Mouse (Mus musculus) hindbrain, embryonic 14.5 days (tissue): ENCODE data around the gene Ell2. TPM values are rescaled to one million over a fixed set of nuclear protein-coding genes. Genes with fewer than 3 reads are reported as not detected.
"Not testable (repeated sequence)": the region's sequence is repeated elsewhere in the genome, so short reads cannot be mapped to it uniquely, and the experiment has no call there.

ENCODE experiments used
- ATAC-seq: fragments of 200-750 bp; cut with Nextera tagmentation; 2 replicates; pipeline ENCODE4 v1.8.0; 2017; ENCODE audit warnings: moderate number of reproducible peaks, mild to moderate bottlenecking, moderate TSS enrichment, moderate library complexity; ENCODE audit not compliant: low FRiP score
- DNase-seq: peaks from one replicate; pipeline ENCODE4 v3.0.0-alpha.2; 2015; ENCODE audit warnings: low spot score
- H3K27ac ChIP-seq: fragments of 300-500 bp; sonication (generic); 2 replicates; pipeline ENCODE4 v1.5.1; 2014; ENCODE audit warnings: mild to moderate bottlenecking, moderate library complexity
- H3K27me3 ChIP-seq: fragments of 300-500 bp; sonication (generic); 2 replicates; pipeline ENCODE4 v1.6.1; 2014; ENCODE audit warnings: mild to moderate bottlenecking, low read length, mixed read lengths; ENCODE audit not compliant: control insufficient read depth, insufficient read depth
- H3K36me3 ChIP-seq: fragments of 300-500 bp; sonication (generic); replicated peaks from 2 replicates; pipeline ENCODE4 v1.6.1; 2014; ENCODE audit not compliant: control insufficient read depth, insufficient read depth
- H3K4me1 ChIP-seq: fragments of 300-500 bp; sonication (generic); replicated peaks from 2 replicates; pipeline ENCODE4 v1.6.1; 2014; ENCODE audit warnings: antibody characterized with exemption, low read length, mixed read lengths; ENCODE audit not compliant: control insufficient read depth, insufficient read depth
- H3K4me2 ChIP-seq: fragments of 300-500 bp; sonication (generic); replicated peaks from 2 replicates; pipeline ENCODE4 v1.6.1; 2014; ENCODE audit warnings: mild to moderate bottlenecking, moderate library complexity
- H3K4me3 ChIP-seq: fragments of 300-500 bp; sonication (generic); replicated peaks from 2 replicates; pipeline ENCODE4 v1.5.1; 2014; ENCODE audit warnings: mild to moderate bottlenecking, low read length
- H3K9ac ChIP-seq: fragments of 300-500 bp; sonication (generic); 2 replicates; pipeline ENCODE4 v1.6.1; 2014
- H3K9me3 ChIP-seq: fragments of 300-500 bp; sonication (generic); 2 replicates; pipeline ENCODE4 v1.6.1; 2016; ENCODE audit warnings: low read length; ENCODE audit not compliant: control insufficient read depth
- WGBS: fragments of 180-500 bp; shearing (Covaris S2); extraction: QIAGEN DNeasy Blood & Tissue Kit; methylation state at CpG from one replicate; pipeline ENCODE4 v1.1.7; 2014; 5-methylcytosine and 5-hydroxymethylcytosine counted together
- polyA plus RNA-seq: library from polyadenylated mRNA; unstranded; fragments of >200 nt; fragmentation: Nextera tagmentation; extraction: Ambion mirVana; gene quantifications from 2 replicates; pipeline ENCODE4 v1.2.1, GENCODE M21; 2014

Gene Ell2
- polyA plus RNA-seq, 1 experiment from 2014 or later, result 2.4 TPM

- DNase-seq (no peak), ATAC-seq (no peak)
- no peaks in the 10 kb centered on the region for H3K4me1 ChIP-seq
- 41% methylated on average over 4 of the region's 4 CpGs for WGBS
- H3K27ac ChIP-seq, result no peak overlapping the region
- H3K27me3 ChIP-seq, result peaks cover 11% of the 10 kb centered on the region; the same call in 1 of the 2 replicates
- H3K9ac ChIP-seq, result no peak overlapping the region
- peak overlapping the region; percentile 79 for H3K4me2 ChIP-seq
- peak overlapping the region; percentile 84; the same call in 1 of the 2 replicates for H3K4me3 ChIP-seq
- no peaks in the 10 kb centered on the region for H3K36me3 ChIP-seq
- H3K9me3 ChIP-seq, result no peaks in the 10 kb centered on the region
Observed at GRCm38 (mm10) chr13:75709026-75709778, 2.6 kb downstream of the Ell2 start.

DNA sequence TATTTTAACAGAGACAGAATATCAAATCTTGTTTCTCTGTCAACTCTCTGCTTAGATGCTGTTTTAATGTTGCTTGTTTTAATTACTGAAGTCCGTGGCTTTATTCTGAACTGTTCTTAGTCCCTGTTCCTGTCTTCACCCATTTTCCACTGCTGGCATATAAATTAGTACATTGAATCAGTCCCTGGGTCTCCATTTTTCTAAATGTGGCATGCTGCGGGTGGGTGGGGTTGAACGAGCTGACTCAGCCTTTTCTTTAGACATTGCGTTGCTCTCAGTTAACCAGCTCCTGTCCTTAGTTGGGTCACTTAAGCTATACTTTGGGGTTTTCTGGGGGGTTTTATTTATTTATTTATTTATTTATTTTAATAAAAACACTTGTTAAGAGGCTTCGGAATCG lies 3.6 kb downstream of the Ell2 start:
- no peak overlapping the region for H3K4me3 ChIP-seq
- H3K4me2 ChIP-seq, result no peak overlapping the region
- no peaks in the 10 kb centered on the region for H3K36me3 ChIP-seq
- no peak for DNase-seq
- no peak overlapping the region for H3K27ac ChIP-seq
- peaks cover 11% of the 10 kb centered on the region; the same call in 1 of the 2 replicates for H3K27me3 ChIP-seq
- 61% methylated on average over 6 of the region's 6 CpGs for WGBS
- H3K4me1 ChIP-seq, result no peaks in the 10 kb centered on the region
- ATAC-seq, result no peak
- no peaks in the 10 kb centered on the region for H3K9me3 ChIP-seq
- no peak overlapping the region for H3K9ac ChIP-seq

DNA sequence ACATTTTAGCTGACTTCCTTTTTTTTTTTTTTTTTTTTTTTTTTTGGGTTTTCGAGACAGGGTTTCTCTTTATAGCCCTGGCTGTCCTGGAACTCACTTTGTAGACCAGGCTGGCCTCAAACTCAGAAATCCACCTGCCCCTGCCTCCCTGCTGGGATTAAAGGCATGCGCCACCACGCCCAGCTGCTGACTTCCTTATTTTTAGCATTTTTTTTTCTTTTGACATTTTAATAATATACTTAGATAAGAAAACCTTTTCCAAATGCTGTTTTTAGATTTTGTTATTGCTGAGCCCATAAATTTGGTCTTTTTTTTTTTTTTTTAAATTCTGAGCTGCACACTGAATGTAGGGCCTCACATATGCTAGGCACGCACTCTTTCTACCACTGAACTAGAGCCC lies 5.0 kb downstream of the Ell2 start:
- not testable (repeated sequence) for H3K36me3 ChIP-seq, H3K27ac ChIP-seq, ATAC-seq, H3K4me1 ChIP-seq, H3K9ac ChIP-seq, H3K4me3 ChIP-seq, H3K9me3 ChIP-seq, DNase-seq, H3K4me2 ChIP-seq
- WGBS, result 95% methylated on average over 3 of the region's 4 CpGs
- peaks cover 11% of the 10 kb centered on the region; the same call in 1 of the 2 replicates for H3K27me3 ChIP-seq

DNA sequence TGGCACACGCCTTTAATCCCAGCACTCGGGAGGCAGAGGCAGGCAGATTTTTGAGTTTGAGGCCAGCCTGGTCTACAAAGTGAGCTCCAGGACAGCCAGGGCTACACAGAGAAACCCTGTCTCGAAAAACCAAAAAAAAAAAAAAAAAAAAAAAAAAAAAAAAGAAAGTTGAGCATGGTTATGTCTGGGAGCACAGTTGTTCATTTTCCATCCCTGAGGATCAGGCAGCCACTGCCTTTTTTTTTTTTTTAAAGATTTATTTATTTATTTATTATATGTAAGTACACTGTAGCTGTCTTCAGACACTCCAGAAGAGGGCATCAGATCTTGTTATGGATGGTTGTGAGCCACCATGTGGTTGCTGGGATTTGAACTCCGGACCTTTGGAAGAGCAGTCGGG lies 6.0 kb downstream of the Ell2 start:
- H3K4me1 ChIP-seq, ATAC-seq: not testable (repeated sequence)
- WGBS, result 100% methylated on average over 4 of the region's 5 CpGs

DNA sequence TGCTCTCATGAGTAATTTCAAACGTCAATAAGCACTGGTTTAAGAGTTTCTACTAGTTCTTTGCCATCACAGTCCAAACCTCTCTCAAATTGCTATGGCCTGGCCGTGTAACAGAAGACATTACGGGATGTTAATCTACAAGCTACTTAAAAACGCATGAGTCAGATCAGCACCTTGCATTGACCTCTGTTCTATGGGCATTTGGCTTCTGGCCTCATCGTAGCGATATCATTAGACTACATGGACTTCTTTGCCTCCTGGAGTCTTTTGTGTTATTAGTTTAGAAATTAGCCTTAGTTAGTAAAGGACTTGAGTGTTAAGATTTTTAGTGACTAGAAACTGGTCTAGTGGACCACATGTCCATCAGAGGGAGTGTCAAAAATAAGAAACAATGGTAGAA lies 7.8 kb downstream of the Ell2 start:
- 92% methylated on average over 6 of the region's 6 CpGs for WGBS
- H3K9ac ChIP-seq, result no peak overlapping the region
- DNase-seq, result no peak

More for the DNA sequence above, 6.0 kb downstream of the Ell2 start:
- H3K9ac ChIP-seq, H3K9me3 ChIP-seq, H3K36me3 ChIP-seq, H3K4me3 ChIP-seq, DNase-seq, H3K27ac ChIP-seq, H3K4me2 ChIP-seq: not testable (repeated sequence)
- H3K27me3 ChIP-seq, result peaks cover 11% of the 10 kb centered on the region; the same call in 1 of the 2 replicates

GRCm38 (mm10) chr13:75717638-75718302 lies 11.2 kb downstream of the Ell2 start:
- ATAC-seq (no peak), DNase-seq (no peak)
- Histone ChIP-seq H3K36me3 (no peaks in the 10 kb centered on the region), H3K9me3 (no peaks in the 10 kb centered on the region), H3K4me2 (no peak overlapping the region), H3K27me3 (no peaks in the 10 kb centered on the region), H3K4me1 (no peaks in the 10 kb centered on the region), H3K27ac (no peak overlapping the region), H3K4me3 (no peak overlapping the region), H3K9ac (no peak overlapping the region)
- WGBS, result 81% methylated on average over 3 of the region's 3 CpGs

More for the DNA sequence above, 7.8 kb downstream of the Ell2 start:
- Histone ChIP-seq H3K4me2 (no peak overlapping the region), H3K4me1 (no peaks in the 10 kb centered on the region), H3K27me3 (peaks cover 5% of the 10 kb centered on the region; the same call in 1 of the 2 replicates), H3K36me3 (no peaks in the 10 kb centered on the region), H3K27ac (no peak overlapping the region), H3K4me3 (no peak overlapping the region), H3K9me3 (no peaks in the 10 kb centered on the region)
- ATAC-seq, result no peak

DNA sequence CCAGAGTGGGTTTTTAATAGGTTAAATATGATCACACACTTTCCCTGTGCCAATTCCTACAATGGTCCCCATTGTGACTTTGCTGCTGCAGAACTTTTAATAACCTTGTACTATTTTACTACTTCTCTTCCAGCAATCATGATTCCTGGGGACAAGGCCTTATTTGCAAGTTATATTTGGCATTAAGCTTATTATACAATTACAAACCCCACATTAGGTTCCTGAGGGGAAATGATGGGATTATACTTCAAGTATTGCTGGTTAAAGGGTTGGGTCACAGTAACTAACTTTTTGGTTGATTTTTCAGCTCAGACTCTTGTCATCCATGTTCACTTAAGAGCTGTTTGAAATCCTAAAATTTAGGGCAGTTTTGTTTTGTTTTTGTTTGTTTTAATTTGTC lies 11.8 kb downstream of the Ell2 start:
- Histone ChIP-seq H3K27ac (no peak overlapping the region), H3K9me3 (no peaks in the 10 kb centered on the region), H3K4me2 (no peak overlapping the region), H3K9ac (no peak overlapping the region), H3K36me3 (no peaks in the 10 kb centered on the region), H3K4me1 (no peaks in the 10 kb centered on the region), H3K4me3 (no peak overlapping the region), H3K27me3 (no peaks in the 10 kb centered on the region)
- ATAC-seq (no peak), DNase-seq (no peak)

GRCm38 (mm10) chr13:75719645-75720044 lies 13.1 kb downstream of the Ell2 start:
- no peaks in the 10 kb centered on the region for H3K36me3 ChIP-seq
- no peak for DNase-seq
- WGBS, result 84% methylated on average over 4 of the region's 4 CpGs
- H3K4me3 ChIP-seq, result no peak overlapping the region
- H3K27me3 ChIP-seq, result no peaks in the 10 kb centered on the region
- H3K9me3 ChIP-seq, result no peaks in the 10 kb centered on the region
- no peaks in the 10 kb centered on the region for H3K4me1 ChIP-seq
- H3K27ac ChIP-seq, result no peak overlapping the region
- no peak overlapping the region for H3K4me2 ChIP-seq
- no peak overlapping the region for H3K9ac ChIP-seq
- ATAC-seq, result no peak

DNA sequence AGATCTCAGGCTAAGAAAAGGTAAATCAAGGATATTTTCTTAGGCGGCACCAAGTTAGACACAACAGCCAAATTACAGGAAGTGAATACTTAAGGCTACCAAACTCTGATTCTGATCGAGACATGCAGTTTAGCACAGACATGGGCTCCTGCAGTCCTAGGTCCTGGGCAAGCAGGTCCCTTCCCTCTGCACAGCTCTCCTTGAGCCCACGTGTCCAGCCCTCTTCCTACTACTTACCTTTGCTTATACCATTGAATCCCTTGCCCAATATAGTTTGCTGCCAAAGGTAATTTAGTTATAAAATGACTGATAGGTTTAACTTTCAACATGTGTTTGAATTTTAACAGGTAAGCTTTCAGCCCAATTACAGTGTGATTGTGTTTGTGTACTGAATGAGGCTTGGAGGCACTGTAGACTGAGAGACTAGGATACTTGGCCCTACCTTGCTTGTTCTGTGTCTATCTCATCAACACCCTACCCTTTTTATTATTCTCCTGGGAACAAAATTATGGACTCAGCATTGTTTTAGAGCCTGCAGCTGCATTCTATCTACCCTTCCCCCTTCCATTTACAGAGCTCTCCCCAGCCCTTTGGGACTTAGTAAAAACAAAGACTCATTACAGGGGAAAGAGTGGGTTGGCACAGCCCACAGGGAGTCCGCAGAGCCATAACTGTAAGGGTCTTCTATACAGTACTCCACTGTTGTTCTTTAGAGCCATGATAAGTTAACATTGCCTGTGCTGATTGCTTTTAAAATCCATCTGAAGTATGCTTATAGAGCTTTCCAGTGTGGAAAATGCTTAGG lies 20.2 kb downstream of the Ell2 start:
- no peak overlapping the region for H3K4me2 ChIP-seq
- H3K36me3 ChIP-seq, result no peaks in the 10 kb centered on the region
- no peaks in the 10 kb centered on the region for H3K9me3 ChIP-seq
- ATAC-seq (peak; percentile 55; the same call in 1 of the 2 replicates), DNase-seq (no peak)
- H3K27me3 ChIP-seq, result no peaks in the 10 kb centered on the region
- H3K4me1 ChIP-seq, result no peaks in the 10 kb centered on the region
- 71% methylated on average over 4 of the region's 4 CpGs for WGBS
- no peak overlapping the region for H3K4me3 ChIP-seq
- no peak overlapping the region for H3K9ac ChIP-seq
- no peak overlapping the region for H3K27ac ChIP-seq
